Mouse (Mus musculus) lung, postnatal 36 days (tissue): ENCODE measurements around the gene Ass1.

Experiments used
- DNase-seq: peaks from one replicate; pipeline ENCODE4 v3.0.0; 2022; ENCODE audit warnings: mixed read lengths

Ass1 gene

DNA sequence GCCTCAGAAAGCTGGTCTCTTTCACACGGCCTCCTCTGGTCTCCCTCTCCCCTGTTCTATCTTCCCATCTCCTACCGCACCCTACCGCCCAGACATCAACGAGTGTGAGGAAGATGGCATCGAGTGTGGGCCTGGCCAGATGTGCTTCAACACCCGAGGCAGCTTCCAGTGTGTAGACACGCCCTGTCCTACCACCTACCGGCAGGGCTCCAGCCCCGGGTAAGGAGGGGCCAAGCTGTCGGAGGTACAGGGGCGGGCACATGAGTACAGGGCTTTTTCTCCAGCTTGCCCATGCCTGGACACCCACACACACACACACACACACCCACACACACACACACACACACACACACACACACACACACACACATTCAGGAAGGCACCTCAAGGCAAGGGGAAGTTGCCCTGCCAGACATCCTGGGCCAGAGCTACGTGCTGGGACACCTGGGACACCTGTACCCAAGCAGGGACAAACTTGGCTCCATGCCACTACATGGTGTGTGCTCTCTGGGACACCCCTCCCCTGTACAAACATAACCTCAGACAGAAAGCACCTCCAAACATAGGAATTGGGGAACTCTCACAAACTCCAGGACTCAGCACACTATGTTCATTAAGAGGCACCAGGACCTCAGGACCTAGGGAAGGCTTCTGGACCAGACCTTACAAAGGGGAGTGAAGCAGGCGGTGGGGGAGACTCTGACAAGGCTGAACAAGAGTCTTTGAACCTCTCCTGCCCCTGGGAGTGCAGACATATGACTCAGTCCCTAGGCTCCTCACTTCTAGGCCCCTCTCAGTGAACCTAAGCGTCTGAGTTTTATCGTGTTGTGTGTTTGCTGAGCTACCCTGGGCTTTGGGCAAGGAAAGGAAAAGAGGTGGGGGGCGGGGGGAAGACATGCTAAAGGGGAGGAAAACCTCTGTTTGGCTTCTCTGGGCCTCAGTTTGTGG, 10.7 kb upstream of the Ass1 start:
- no peak for DNase-seq

DNA sequence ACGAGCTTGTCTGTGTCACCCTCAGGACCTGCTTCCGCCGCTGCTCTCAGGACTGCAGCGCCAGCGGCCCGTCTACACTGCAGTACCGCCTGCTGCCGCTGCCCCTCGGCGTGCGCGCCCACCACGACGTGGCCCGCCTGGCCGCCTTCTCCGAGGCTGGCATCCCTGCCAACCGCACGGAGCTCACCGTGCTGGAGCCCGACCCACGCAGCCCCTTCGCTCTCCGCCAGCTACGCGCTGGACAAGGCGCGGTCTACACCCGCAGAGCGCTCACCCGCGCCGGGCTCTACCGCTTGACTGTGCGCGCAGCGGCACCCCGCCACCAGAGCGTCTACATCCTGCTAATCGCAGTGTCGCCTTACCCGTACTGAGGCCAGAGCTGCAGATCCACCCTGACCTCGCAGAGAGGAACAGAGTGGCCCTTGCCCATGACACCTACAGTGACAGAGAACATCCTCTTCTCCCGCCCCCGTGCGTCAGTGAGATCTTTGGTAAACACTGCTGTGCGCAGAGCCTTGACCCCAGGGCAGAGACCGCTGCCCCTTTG, 9.9 kb upstream of the Ass1 start:
- peak; percentile 31 for DNase-seq

- DNase-seq = no peak
These were observed 9.1 kb upstream of the Ass1 start for GRCm38 (mm10) chr2:31460920-31461319.

- DNase-seq = no peak
These were observed 8.0 kb upstream of the Ass1 start for GRCm38 (mm10) chr2:31462051-31462450.

DNA sequence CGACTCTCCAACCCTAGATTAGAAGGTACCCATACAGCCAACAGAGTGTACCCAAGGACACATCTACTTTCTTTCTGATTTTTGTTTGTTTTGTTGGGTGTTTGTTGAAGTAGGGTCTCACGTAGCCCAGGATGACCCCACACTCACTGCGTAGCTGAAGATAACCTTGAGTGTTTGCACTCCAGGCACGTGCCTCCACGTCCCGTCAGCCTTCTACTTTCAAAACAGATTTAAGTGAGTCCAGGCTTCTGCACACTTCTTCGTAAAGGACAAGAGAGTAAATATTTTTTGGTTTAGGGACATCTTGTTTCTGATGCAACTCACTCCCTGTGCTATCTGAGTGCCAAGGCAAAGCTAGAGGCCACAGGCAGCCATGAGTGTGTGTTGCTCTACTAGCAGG, 6.8 kb upstream of the Ass1 start:
- DNase-seq = no peak

GRCm38 (mm10) chr2:31463696-31464528, 6.1 kb upstream of the Ass1 start:
- DNase-seq = no peak

DNA sequence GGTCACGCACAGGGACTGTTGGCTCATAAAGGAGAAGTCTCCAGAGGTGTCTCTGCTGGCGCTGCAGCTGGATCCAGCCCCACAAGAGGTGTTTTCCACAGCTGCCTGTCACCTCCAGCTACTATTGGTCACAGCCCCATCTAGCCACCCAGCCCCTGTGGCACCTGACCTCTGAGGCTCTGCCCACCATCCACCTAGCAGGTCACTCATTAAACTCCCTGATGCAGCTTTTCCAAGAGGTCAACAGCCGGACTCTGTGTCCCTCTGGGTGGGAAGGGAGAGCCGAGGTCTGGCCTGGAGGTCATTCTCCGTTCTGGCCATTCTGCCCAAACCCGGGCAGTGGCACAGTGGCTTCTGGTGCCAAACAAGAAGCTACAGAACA, 5.5 kb upstream of the Ass1 start:
- no peak for DNase-seq

DNA sequence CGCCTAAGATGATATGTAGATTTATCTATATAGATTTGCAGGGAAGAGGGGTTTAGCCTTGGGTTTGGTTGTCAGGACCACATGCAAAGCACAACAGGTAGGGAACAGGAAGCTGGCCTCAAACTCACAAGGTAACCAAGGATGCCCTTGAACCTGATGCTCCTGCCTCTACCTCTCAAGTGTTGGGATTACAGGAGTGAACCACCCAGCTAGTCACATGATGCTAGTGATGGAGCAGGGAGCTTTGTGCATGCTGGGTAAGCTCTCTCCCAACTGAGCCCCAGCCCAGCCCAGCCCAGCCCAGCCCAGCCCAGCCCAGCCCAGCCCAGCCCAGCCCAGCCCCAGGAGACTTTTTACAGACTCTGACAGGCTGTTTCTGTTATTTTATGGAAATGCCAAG, 2.5 kb upstream of the Ass1 start:
- DNase-seq = no peak

GRCm38 (mm10) chr2:31468857-31469256, 1.1 kb upstream of the Ass1 start:
- no peak for DNase-seq

- no peak for DNase-seq
These were observed 527 bp upstream of the Ass1 start for GRCm38 (mm10) chr2:31469480-31469879.

GRCm38 (mm10) chr2:31470683-31471385, 827 bp downstream of the Ass1 start:
- DNase-seq = peak; percentile 76

DNA sequence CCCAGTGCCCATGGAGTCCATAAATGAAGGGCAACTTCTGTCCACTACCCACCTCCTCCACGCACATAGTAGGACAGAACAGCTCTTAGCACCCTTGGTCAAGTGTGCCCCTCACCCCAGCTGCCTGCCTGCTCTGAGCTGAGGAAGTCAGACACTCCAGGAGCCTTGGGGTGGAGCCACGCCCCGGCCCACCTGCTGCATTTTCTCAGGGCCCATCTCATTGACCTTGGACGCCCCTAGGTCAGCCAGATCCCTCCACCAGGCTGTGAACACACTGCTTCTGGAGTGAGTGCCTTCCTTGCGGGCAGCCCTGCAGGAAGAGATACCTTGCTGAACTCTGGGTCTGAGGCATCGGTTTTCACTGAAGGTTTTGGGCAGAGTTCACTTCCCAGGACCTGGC, 1.6 kb downstream of the Ass1 start:
- no peak for DNase-seq

DNA sequence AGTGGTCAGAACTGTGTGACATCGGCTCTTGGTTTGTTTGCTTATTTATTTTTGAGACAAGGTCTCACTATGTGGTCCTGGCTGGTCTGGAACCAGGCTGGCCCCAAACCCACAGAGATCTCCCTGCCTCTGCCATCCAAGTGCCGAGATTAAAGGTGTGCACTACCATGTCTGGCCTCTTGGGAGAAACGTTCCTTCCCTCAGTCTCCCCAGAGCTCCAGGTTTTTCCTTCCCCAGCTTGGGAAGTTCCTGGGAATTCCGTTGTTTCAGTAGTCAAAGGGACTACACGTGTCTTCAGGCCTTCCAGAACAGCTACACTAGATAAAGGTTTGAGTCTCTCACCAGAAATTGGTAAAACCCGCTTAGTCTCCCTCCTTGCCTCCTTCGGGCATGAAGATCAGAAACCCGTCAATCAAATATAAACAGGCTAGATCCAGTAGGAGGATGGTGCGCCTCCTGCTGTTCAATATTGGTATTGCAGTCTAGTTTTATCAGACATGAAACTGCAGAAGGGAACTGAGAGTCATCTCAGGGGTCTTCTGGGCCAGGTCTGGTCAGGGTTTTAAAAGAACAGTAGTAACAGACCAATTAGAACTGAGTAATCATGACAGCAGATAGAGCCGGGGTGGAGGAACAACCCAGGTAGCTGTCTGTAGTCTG, 2.5 kb downstream of the Ass1 start:
- DNase-seq = peak; percentile 92

DNA sequence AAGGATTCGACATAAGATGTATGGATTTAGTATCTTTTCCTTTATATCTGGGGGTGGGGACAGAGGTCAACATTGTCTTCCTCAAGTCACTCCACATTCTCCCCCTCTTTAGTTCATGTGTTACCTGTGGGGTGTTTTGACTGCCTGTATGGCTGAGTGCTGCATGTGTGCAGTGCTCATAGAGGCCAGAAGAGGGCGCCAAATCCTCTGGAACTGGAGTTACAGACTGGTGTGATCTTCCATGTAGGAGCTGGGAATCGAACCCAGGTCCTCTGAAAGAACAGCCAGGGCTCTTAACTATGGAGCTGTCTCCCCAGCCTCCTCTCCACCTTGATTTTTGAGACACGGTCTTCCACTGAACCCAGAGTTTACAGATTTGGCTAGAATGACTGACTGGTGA, 3.9 kb downstream of the Ass1 start:
- DNase-seq = peak; percentile 37

GRCm38 (mm10) chr2:31474686-31475085, 4.7 kb downstream of the Ass1 start:
- no peak for DNase-seq

DNA sequence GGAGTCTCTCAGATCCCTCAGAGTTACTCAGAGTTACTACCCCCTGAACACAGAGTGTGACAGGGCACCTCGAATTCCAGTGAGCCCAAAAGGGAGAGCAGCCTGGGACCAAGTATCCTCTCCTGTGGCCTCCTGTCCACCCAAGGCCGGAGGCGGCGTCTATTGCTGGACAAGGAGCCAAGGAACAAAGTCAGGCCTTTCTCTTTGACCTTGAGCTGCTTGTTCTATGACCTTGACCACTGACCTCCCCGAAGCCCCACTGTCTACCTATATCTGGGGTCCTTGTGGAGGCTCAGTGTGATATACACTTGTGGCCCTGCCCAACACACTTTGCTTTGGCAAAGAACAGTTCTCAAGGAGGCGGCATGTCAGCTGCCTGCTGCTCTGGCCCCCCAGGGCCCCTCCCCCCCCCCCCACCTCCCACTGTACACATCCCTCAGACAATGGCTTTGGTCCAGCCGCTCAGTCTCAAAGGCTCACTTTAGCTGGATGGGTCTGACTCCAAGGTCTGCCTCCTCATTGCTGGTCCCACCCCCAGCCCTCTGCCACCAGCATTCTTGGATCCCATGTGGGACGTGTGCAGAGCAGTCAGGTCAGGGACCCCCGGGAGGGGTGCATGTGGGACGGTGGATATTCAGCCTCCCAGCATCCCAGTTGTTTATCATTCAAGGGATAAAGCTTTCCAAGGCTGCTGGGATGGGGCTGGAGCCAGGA, 6.3 kb downstream of the Ass1 start:
- no peak for DNase-seq

DNA sequence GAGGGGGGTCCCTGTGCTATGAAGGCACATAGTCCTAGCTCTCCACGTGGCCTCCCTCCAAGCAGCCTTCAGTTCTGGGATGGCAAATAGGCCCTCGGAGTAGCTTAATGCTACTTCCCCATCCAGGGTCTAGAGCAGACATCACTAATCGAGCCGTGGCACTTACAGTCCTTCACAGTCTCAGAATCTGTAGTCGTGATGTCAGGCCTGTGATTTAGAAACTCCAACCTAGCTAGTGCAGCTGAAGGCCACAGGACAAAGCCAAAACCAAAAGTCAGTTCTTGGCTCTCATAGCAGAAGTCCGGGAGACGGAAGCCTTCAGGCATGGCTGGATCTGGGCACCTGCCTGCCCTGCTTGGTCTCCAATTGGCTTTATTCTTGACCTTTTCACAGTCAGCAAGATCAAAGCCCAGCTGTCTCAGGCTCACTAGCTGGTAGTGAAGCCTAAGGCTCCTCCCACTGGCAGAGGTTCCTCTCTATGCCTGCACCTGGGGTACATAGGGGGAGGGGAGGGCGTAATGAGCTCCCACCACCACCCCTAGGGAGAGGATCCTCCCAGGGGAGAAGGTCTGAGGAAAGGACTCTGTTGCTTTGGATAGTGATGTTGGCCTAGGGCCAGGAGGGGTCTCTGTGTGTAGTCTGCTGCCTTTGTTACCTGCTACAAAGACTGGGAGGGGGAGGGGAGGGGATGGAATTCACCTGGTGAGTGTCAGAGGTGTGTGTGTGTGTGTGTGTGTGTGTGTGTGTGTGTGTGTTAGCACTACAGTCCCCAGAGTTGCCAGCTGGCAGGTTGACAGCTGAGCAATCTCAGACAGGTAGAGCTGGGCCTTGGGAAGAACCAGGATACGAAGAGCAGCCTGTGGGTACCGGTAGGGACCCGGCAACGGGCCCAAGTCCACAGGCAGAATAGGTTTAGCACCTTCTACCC, 7.5 kb downstream of the Ass1 start:
- no peak for DNase-seq

DNA sequence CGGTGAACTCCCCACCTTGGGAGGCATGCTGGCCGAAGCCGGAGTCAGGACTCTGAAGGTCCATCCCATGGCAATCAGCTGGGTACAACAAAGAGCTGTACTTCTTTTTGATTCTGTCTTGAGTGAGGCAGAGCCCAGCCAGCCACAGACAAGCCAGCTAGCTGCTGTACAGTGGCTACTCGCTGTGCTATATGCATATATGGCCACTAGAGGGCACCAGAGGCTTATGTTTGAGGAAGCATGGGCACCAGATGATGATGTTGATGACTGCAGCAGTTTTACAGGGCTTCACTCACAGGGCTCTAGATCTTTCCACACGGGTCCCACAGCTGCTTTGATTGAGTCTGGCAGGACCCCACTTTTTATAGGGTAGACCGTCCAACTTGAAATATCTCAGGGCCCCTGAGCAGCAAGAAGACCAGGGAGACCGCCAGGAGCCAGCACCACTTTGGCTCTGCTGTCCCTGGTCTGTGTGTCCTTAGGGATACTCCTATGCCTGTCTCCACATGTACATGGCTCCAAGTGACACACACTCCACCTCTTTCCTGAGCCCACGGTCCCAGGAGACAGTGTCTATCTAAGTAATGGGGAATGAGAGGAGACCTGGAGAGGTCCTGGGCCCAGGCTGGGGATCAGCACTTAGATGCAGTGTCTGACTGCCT, 13.0 kb downstream of the Ass1 start:
- peak; percentile 91 for DNase-seq

GRCm38 (mm10) chr2:31484187-31484586, 14.2 kb downstream of the Ass1 start:
- peak; percentile 75 for DNase-seq

GRCm38 (mm10) chr2:31489166-31489565, 19.2 kb downstream of the Ass1 start:
- no peak for DNase-seq
